Mouse (Mus musculus): Measurements from ENCODE around the gene Plxna2.

Plxna2 gene

DNA sequence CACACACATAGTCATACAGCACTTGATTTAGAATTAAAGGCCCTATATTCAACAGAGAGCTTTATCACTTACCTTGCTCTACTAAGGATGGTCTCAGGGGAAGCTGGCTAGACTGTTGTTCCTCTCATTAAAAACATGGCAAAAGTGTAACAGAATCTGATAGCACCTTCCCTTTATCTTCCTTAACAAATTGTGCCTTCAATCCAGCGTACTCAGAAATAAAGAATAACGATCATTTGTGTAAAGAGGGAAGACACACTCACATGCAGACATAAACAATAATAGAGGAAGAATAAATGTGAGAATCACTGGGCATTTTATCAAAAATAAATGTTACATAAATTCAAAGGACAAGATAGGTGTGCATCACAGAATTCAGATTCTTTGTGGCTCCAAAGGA is at the start of gene Plxna2:
Plxna2 (plus strand) TSS at position 301 of the 400 bp plus-strand sequence.
- no peak for DNase-seq

DNA sequence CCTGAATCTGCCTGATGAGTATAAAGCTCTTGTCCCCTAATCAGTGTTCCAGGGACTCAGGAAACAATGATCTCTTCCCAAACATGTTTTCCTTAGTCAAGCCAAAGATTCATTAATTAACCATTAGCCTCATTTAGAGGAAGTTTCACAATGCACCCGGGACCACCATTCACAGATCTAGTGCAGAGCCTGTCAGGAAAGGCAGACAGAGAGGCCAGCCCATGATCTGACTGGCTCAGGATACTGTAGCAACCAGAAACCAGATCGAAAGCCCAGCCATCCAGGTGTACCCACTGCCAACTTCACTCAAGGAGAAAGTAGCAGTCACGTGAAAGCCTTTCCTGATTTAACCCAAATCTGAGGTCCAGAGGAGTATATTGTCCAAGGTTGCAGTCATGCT is 44.1 kb upstream of the Plxna2 start:
- no peak for DNase-seq

DNA sequence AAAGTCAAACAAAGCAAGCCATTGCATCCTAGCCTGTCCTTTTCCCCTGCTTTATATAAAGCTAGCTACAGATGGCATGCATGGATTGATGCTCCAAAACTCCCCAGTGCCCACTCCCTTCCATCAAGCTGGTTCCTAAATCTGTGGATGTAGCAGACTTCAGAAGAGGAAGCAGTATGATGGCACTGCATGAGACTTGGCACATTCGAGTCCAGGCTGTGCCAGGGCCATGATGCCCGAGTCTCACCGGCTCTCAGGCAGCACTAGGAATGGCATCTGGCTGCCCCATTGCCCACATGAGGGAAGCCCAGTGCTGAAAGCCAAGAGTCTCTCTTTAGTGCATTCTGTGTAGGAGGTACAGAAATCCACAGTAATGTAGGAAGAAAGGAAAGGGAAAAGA is 39.7 kb upstream of the Plxna2 start:
- DNase-seq, result no peak

DNA sequence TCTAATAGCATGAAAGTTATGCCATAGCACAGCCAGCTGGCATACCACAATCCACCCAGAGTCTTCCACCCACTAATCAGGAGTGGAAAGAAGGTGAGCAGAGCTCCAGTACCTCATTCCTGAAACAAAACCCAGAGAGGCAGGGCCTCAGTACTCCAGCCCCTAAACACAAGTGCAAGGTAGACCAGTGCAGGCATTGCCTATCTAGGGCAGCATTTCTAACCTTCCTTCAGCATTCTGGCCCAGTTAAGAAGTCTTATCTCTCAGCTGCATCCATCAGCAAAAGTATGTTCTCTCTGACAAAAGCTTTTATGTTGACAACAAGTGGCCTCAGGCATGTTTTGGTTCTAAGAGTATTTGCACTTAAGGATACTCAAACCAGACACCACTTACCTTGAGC is 37.5 kb upstream of the Plxna2 start:
- DNase-seq, result no peak

DNA sequence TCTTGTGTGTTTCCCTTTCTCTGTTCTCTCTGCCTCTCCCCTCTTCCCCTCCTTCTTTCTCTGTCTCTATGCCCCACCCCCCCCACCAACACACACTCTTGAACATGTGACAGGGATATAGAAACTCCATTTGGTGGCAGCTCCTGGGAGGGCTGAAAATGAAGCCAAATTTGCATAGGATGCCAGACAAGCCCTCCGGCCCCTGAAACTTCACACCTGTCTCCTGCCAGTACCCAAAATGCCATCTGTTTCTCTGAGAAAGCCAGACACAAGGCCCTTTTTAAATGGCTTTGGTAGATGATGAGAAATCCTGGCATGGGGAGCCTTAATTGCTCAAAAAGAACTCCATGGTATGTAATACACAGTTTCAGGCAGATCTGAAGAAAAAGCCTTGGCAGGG is 31.3 kb upstream of the Plxna2 start:
- DNase-seq, result no peak

DNA sequence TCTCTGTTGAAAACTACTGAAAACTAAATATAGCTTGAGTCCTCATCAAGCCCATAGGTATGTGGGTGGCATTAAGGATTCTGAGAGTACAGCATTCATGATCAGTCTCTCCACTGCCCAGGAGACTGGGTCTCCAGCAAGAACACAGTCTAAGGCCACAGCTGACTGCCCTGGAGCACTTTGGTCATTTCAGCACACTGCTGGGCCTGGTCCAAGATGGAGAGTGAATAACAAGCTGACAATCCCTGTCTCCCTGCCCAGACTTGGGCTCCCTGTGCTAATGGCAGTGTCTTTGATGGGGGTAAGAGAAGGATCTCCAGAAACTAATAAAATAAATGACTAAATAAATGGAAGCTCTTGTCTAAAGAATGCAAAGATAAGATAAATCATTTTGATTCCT is 30.5 kb upstream of the Plxna2 start:
- DNase-seq, result peak; percentile 41 to 57

DNA sequence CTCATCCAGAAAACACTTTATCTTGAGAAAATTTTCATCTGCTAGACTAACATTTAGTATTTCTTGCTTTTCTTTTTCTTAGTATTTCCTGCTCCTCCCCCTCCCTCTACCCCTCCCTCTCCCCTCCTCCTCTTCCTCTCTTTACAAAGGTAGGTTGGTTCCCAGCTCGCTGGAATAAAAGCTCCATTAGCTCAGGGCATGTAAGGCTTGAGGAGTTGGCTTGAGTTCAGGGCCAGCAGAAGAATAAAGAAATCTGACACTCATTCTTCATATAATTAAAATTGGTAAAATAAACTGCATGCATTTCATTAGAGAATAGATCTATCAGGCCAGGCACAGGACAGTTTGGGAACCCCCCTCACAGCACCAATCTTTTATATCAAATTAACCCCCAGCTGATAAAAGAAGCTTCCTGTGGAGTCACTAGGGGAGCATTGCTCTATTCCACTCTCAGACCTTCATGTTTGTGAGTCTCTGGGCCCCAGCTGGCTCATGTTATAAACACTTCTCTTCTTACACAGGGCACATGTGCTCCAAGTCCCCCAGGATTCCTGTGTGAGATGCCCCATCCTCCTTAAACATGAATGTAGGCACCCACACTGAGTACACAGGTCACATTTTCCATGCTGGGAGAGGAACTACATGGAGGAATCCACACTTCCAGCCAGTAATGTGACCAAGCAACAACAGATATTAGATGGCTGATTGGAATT is 29.9 kb upstream of the Plxna2 start:
- DNase-seq, result no peak

DNA sequence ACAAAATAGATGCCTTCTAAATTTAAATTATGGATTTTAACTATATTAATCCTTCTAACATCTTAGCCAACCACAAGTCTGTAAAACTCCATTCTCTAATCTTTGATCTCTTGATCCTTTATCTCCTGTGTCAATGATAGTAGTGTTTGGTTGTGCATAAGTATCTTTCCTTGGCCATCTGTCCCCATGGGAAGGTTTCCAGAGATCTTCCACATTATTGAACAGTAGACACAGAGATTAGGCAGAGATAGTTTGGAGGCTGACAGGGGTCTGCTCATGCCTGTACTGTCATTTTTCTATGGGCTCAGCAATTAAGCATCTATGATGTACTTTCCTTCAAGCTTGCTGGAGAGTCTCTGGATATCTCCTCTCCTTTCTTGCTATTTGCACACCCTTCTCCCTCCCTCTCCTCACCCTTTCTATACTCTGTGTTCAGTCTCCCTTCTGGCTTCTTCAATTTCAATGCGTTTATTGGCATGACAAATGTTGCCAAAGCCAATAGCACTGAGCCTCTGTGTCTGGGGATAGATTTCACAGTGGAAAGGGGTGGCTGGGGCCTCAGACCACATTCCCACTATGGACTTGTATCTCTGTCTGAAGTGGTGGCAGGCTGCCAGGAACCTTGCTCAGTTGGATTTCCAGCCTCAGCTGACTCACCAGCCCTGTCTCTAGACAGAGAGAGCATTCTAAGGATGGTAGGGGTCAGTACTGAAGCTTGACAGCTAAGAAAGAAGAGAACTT is 29.1 kb upstream of the Plxna2 start:
- peak in 1 of 2 experiments; percentile 9 for DNase-seq

DNA sequence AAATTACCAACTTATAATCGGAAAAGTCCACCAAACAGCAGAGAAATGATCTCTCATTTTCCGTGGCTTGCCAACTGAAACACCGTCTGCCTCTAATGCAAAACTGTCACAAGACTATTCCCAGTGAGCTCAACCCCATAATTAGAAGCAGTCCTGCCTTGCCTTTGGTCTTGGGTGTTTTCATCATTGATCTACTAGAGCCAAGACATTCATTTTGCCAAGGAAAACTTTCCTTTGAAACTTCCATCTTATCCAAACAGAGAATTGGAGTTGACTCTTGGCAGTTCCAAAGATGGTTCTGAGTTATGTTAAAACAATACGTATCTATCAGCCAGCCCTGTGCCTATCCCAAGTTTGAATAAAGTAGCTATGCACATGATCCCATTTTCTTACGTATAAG is 24.9 kb upstream of the Plxna2 start:
- no peak for DNase-seq

DNA sequence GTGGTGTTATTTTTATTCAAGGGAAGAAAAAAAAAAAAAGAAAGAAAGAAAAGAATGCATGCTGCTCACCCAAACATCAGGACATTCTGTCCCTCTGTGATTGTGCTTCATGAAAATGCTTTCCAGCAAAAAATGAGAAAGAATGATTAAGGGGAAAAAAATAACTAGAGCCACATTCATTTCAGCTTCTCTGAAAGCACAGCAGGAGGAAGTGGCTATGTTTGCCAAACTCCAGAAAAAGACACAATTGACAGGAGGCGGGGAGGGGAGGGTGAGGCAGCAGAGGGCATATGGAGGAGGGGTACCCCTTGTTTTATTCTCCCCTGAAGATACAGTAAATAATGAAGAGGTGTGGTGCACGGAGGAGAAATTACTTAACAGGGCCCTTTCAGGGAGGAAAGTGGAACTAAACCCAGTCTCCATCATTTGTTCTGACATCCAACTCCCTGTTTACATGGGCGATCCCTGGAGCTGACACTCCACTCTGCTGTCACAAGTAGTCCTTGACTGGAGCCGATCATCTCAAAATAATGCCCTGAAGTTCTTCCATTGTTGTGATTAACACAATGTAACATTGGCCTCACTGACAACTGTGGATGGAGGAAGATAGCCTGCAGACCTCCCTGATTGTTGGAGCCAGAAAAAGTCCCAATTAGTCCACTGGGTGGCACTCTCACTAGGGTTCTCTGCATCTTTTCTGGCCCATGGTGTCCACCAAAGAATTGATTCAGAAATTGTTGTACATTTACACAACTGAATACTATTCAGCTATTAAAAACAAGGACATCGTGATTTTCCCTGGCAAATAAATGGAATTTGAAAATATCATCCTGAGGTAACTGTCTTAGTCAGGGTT is 10.4 kb upstream of the Plxna2 start:
- no peak for DNase-seq

DNA sequence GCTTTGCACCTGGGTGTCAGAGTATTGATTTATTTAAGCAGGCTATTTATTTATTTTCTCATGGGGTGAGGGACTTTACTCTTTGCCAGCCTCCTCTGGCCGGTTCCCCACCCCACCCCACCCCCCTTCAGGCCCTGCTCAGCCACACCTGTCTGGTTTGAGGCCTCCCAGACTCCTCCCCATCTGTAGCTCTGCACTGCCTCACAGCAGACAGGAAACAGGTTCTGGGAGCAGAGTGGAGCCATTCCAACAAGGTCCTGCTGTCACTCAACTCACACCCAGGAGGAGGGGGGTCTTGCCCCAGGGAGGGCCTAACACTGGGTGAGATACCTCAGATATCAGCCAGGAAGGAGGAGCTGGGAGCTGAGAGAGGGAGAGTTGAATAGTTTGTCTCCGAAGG is 7.5 kb upstream of the Plxna2 start:
- no peak for DNase-seq

DNA sequence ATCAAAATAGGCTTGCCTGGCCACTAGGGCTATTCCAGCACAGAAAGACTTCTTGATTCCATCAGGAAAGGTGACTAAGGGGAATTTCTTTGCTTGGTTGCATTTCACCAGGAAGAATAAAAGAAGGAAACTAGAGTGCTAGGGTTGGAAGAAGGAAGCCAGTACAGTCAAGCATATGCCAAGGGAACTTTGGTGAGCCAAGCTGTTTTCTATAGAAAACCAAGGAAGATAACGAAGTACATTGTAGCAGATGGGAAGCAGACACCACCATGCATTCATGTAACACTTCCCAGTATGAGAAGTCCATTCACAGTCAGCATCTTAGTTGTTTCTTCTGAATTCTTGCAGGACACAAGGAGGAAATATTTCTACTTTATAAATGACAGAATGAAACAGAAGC is 5.4 kb upstream of the Plxna2 start:
- DNase-seq, result no peak

DNA sequence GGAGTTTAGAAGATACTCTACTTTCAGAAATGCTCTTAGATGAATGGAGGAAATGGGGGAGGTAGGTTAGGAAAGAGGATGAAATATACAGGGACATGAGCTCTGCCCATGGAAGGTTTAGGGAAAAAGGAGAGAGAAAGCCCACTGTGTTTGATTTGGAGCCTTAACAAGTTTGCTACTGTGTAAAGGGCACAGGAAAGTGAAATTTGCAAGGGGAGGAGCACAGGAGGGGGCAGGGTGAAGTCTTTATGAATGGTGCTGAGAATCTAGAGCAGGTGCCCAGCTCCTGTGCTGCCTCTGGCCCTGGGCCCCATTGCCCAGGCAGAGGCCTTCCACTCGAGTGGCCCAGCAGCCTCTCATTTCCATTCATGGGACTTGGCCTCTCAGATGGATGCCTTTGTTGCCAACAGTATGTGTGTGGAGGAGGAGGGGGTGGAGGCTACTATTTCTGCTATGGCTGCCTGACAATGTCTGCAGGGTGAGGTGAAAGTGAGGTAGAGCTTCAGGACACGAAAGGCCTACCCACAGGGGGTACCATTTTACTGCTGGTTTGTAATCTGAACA is 4.7 kb upstream of the Plxna2 start:
- DNase-seq, result peak in 1 of 2 experiments; percentile 46

DNA sequence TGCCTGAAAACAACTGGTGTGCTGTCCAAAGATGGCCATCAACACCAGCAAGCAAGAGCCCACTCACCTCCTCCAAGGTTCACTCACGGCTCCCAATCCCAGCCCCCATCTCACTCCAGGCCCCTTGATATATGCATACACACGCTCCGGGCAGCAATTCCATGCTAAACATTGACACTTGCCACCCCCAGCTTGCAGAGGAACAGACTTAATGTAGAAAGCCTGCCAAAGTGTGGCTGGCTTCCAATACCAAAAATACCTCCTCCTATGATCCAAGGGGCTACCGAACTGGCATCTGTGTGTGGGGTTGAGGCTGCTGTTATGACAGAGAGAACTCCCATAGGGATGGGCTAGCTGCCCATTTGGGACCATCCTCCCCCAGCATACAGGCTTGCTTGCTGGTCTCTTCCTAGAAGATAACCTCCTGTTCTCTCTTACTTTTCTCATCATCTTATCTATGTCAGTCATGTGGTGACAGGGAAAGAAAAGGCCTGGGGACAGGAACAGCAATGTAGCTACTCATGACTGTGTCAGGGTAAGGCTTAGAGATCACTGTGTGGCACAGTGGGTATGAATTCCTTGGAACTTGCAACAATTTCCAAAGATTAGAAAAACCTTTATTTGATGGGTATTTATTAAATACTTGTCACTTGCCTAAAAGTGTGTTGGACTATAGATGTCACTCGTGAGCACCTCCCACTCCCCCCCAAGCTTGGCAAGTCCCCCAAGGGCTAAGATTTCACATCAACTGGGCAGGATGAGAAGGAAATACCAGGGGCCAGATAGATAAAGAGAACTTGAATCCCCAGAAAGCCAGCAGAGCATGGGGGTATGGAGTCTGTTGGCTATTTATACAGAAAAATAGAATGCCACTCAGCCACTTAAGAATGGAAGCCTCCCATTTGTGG is 3.8 kb upstream of the Plxna2 start:
- DNase-seq, result peak; percentile 37 to 74

DNA sequence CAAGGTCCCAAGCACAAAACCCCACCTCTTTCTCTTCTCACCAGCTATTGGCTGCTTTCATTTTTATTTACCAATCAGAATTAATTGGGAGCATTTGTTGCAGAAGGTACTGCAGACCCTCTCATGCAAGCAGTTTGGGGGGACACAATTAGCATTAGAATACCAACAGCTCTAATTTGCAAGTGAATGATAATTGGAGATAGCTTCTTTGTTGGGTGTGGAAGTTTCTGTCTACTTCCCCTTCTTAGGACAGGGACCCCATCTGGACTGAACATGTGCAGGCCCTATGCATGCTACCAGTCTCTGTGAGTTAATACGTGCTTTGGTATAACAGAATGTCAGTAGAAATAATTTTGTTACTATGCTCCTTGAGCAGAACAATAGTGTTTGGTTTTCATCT is 1.9 kb upstream of the Plxna2 start:
- no peak for DNase-seq

DNA sequence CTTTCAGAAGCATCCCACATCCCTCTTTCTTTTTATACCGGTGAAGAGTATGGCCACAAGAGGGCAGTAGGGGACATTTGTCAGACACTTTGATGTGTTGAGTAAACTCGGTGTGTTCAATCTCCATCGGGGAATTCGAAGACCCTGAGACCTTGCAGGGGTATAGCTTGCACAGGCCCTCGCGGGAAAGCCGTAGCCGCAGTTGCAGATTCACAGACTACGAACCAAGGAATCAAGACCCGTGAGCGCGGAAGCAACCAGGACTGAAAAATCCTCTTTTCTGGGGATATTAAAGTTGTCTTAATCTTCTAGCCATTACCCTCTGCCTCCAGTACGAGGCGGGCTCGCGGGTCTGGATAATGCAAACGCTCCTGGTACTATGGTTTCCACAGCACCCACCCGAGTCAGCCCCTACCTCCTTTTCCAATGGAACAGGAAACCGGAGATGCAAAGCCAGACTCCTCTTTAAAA is 858 bp downstream of the Plxna2 start:
- peak; percentile 76 to 80 for DNase-seq

DNA sequence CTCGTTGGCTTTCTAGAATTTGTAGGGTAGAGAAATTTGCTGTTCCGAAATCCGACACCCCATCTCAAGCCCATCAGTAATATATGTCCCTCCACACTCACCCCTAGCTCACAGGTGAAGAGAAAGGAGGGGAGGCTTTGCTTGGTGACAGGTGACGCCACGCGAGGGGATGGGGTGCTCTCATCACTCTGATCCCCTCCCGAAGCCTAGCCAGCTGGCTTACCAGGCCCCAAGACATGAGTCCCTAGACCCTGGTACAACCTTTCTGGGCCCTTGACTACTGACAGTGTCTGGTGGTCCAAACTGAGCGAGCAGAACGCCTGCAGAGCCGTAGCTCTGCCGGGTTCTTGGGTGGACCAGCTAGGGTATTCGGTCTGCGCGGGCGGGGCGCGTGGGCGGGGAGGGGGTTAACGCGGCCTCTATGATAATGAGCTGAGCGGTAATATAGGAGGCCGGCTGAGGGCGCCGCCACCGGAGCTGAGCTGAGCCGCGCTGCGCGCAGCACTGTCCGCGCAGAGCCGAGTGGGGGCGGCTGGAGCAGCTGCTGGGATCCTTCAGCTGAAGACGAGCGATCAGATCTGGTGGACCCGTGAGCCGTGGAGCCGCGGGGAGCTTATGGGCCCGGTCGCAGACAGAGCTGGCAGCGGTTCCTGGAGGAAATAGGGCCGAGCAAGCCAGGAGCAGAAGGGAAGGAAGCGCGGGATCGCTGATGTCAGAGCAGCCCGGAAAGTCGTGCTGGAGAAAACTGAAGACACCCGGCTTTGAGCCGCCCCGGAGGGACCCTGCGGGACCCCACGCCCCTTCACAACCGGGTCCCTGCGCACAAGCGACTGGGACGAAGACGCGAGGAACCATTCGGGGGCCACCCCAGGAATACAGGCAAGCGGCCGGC is 1.6 kb downstream of the Plxna2 start:
- peak; percentile 83 to 89 for DNase-seq

DNA sequence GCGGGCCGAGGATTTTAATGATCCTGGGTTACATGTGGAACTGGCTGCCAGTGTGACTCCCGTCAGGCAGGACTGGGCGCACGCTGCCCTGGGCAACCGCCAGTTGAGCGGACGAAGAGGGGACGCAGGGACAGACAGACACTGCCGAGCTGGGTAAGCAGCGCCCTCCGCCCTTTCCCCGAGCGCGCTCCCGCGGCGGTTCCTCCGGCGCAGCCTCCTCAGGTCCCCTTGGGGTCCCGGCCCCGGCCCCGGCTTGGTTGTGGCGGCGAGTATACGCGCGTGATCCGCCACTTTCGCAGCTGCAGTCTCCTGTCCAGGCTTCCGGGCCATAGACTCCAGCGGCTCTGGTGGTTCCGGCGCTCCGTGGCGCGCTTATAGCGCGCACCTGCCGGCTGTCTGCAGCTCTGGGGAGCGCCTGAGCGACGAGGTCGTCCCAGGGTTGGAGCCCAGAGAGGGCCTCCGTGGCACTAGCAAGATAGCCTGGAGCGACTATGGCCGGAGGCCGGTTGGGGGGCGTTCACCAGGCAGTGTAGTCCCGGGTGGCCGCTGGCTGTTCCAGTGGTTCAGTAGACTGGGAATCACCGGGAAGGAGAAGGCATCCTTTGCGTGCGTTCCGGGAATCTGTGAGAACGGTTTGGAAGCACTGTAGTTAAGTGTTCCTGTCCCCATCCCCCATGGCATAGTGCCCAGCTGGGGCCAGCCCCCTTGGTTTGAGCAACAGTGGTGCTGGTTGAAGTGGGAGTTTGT is 2.4 kb downstream of the Plxna2 start:
- peak; percentile 38 to 48 for DNase-seq

DNA sequence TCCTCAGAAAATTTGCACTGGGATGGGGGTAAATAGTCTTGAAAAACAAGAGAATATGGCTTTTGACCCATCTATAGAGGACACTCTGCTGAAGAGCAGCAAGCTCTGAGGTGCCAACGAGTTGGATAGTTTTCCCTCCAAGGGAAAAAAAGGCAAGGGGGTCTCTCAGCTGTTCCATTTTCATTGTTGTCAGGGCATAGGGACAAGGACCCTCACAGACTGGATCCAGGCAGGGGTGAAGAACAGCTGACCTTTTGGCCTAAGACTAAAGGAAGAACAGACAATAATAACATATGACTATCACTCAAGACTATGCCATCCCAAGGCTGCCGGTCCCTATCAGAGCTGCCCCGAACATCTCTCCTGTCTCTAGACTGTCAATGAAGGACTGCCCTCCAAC is 4.2 kb downstream of the Plxna2 start:
- no peak for DNase-seq

DNA sequence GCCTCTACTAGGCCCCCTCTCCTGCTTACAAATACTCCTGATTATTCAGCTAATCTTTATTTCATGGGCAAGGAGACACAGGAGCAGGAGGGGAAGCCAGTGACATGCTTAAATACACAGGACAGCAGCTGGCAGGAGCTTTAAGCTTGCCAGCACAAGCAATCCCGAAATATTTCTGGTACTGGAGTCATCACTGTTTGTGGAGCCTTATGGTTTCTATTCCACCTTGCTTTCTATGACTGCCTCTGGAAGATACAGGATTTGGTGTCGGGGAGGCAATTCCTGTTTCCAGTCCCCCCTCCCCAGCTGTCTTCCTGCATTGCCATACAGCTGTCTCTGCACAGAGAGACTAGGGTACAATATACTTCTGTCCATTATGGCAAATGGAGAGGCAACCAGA is 4.7 kb downstream of the Plxna2 start:
- DNase-seq, result no peak

All from kidney, adult 8-10 months (tissue).